Mouse (Mus musculus) thymus, adult 2 months (tissue): ENCODE data around the gene Dcst2.

Experiments used
- CTCF ChIP-seq: fragments of 200-500 bp; IDR thresholded peaks from 2 replicates; pipeline ENCODE4 v1.5.1; 2012; ENCODE audit warnings: mild to moderate bottlenecking, control low read depth, low read length, moderate library complexity, borderline replicate concordance; ENCODE audit not compliant: control insufficient read depth, poor library complexity, insufficient read depth; ENCODE audit errors: extremely low read depth
- POLR2A ChIP-seq: fragments of 200-500 bp; IDR thresholded peaks from 2 replicates; pipeline ENCODE4 v1.6.1; 2012; ENCODE audit warnings: mild to moderate bottlenecking, low read length, control low read depth, moderate library complexity; ENCODE audit not compliant: control insufficient read depth, poor library complexity, insufficient read depth; ENCODE audit errors: extremely low read depth

DNA sequence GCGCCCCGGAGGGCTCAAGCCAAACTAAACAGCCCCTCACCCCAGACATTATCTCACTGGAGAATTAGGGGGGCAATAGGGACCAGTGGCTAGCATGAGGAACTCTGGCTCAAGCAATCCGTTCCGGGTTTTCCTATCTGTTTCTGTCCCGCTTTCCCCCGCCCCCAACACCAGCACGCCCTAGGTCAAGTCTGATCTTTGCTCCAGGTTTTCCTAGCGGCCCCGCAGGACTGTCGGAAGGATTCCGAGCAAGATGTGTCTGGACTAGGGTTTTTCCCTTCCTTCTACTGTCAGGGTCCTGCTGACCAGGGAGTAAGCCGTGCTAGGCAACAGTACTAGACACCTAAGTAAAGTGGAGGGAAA, 33.1 kb downstream of the Dcst2 start:
- TF ChIP-seq POLR2A (no peak), CTCF (no peak)
